ENCODE assay signal across 14 mouse cellular contexts in the genomic region with DNA sequence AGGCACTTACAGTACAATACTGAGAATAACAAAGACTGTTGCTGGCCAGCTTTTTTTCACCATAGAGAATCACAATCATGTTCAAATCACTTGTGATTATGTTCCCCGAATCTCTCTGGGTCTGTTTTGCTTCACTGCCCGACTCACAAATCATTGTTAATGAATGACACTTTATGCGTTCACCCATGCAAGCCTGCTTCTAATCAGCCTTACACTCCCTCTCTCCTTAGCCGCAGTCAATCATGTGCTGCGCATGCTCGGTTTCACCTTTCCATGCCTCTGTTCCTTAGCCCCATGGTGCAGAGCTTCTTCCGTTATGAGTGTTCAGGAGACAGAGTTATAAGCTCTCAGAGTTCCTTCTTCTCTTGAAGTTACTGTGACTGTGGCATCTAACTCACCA. TPM values are rescaled to one million over a fixed set of nuclear protein-coding genes. Genes with fewer than 3 reads are reported as not detected.
DNase-seq lines count a peak whose midpoint lies in the region; ATAC-seq lines count a peak whose summit lies in the region.
"Had no signal": no experiment of that assay in that cellular context is flagged by ENCODE, and none has a peak within 500 bp of the region (broad histone marks: within the 10 kb centered on the region; RNA-seq: fewer than 3 reads in every experiment).

No protein-coding gene starts in this region.

- H3K9me3 ChIP-seq in forebrain, embryonic 14.5 days (replicated peaks; ENCODE audit: control insufficient read depth, low read length) = no peaks in the 10 kb centered on the region
- no peaks in the 10 kb centered on the region for H3K9me3 ChIP-seq in forebrain, embryonic 16.5 days (ENCODE audit: control insufficient read depth, low read length)
- no peaks in the 10 kb centered on the region for H3K9me3 ChIP-seq in midbrain, embryonic 13.5 days
- H3K9me3 ChIP-seq in midbrain, embryonic 10.5 days (replicated peaks) = no peaks in the 10 kb centered on the region
- H3K9me3 ChIP-seq in neural tube, embryonic 13.5 days = no peaks in the 10 kb centered on the region
- no peaks in the 10 kb centered on the region for H3K9me3 ChIP-seq in heart, embryonic 12.5 days (replicated peaks)
- H3K9me3 ChIP-seq in liver, embryonic 12.5 days (replicated peaks) = no peaks in the 10 kb centered on the region

- peak; percentile 34; the same call in 1 of the 2 replicates for ATAC-seq in forebrain, embryonic 14.5 days
- no peak for ATAC-seq in forebrain, embryonic 16.5 days
- peak; percentile 55; the same call in 1 of the 2 replicates for ATAC-seq in midbrain, embryonic 13.5 days
- 0 out of 2 replicates have a peak, but pooled peaks have one; percentile 53 for ATAC-seq in neural tube, embryonic 13.5 days (ENCODE audit: low read depth)
- ATAC-seq in heart, embryonic 12.5 days (ENCODE audit: insufficient number of reproducible peaks, low FRiP score) = no peak
- ATAC-seq in liver, embryonic 12.5 days = no peak
- ATAC-seq: intestine, embryonic 16.5 days had no signal

- no peaks in the 10 kb centered on the region for H3K27me3 ChIP-seq in forebrain, embryonic 14.5 days (replicated peaks; ENCODE audit: control insufficient read depth, insufficient read depth, low read length)
- H3K27me3 ChIP-seq in forebrain, embryonic 16.5 days (replicated peaks; ENCODE audit: control insufficient read depth, insufficient read depth, low read length) = no peaks in the 10 kb centered on the region
- no peaks in the 10 kb centered on the region for H3K27me3 ChIP-seq in midbrain, embryonic 13.5 days
- H3K27me3 ChIP-seq in midbrain, embryonic 10.5 days (ENCODE audit: low read depth, poor library complexity, severe bottlenecking) = no peaks in the 10 kb centered on the region
- no peaks in the 10 kb centered on the region for H3K27me3 ChIP-seq in neural tube, embryonic 13.5 days
- no peaks in the 10 kb centered on the region for H3K27me3 ChIP-seq in heart, embryonic 12.5 days (replicated peaks)
- no peaks in the 10 kb centered on the region for H3K27me3 ChIP-seq in liver, embryonic 12.5 days (replicated peaks)

- no peaks in the 10 kb centered on the region for H3K4me1 ChIP-seq in forebrain, embryonic 14.5 days (ENCODE audit: control insufficient read depth, insufficient read depth, low read length)
- no peaks in the 10 kb centered on the region for H3K4me1 ChIP-seq in forebrain, embryonic 16.5 days (replicated peaks; ENCODE audit: control insufficient read depth, insufficient read depth, low read length)
- H3K4me1 ChIP-seq in midbrain, embryonic 13.5 days (replicated peaks) = no peaks in the 10 kb centered on the region
- H3K4me1 ChIP-seq in midbrain, embryonic 10.5 days = no peaks in the 10 kb centered on the region
- no peaks in the 10 kb centered on the region; the same call in 1 of the 2 replicates for H3K4me1 ChIP-seq in neural tube, embryonic 13.5 days (replicated peaks)
- no peaks in the 10 kb centered on the region for H3K4me1 ChIP-seq in heart, embryonic 12.5 days (replicated peaks)
- H3K4me1 ChIP-seq in liver, embryonic 12.5 days = no peaks in the 10 kb centered on the region

- peak; percentile 39 for DNase-seq in forebrain, embryonic 14.5 days (ENCODE audit: low spot score)
- DNase-seq in midbrain, embryonic 10.5 days (ENCODE audit: low spot score) = no peak
- DNase-seq in forelimb bud, embryonic 11.5 days (ENCODE audit: low read depth, low spot score) = peak; percentile 82
- DNase-seq: adrenal gland, adult 8-10 months; cerebellum, postnatal 10 days; liver; lung, embryonic 14.5 days had no signal

- H3K9ac ChIP-seq in forebrain, embryonic 14.5 days (ENCODE audit: low read length) = no peak overlapping the region
- H3K9ac ChIP-seq in forebrain, embryonic 16.5 days (replicated peaks; ENCODE audit: low read depth, low read length) = no peak overlapping the region
- no peak overlapping the region for H3K9ac ChIP-seq in midbrain, embryonic 13.5 days (replicated peaks)
- no peak overlapping the region for H3K9ac ChIP-seq in neural tube, embryonic 13.5 days
- no peak overlapping the region for H3K9ac ChIP-seq in heart, embryonic 12.5 days
- H3K9ac ChIP-seq in liver, embryonic 12.5 days = no peak overlapping the region
- H3K9ac ChIP-seq: lung, embryonic 14.5 days had no signal

- H3K4me3 ChIP-seq in forebrain, embryonic 14.5 days (ENCODE audit: low read depth, low read length) = no peak overlapping the region
- H3K4me3 ChIP-seq in forebrain, embryonic 16.5 days (replicated peaks; ENCODE audit: low read length) = no peak overlapping the region
- no peak overlapping the region for H3K4me3 ChIP-seq in midbrain, embryonic 13.5 days (replicated peaks)
- no peak overlapping the region for H3K4me3 ChIP-seq in midbrain, embryonic 10.5 days
- no peak overlapping the region for H3K4me3 ChIP-seq in neural tube, embryonic 13.5 days
- H3K4me3 ChIP-seq in heart, embryonic 12.5 days = no peak overlapping the region
- no peak overlapping the region for H3K4me3 ChIP-seq in liver, embryonic 12.5 days

- 25% methylated on average over 7 of the region's 7 CpGs for WGBS in forebrain, embryonic 14.5 days
- WGBS in forebrain, embryonic 16.5 days = 28% methylated on average over 7 of the region's 7 CpGs
- WGBS in midbrain, embryonic 13.5 days = 48% methylated on average over 7 of the region's 7 CpGs
- WGBS in midbrain, embryonic 10.5 days = 63% methylated on average over 7 of the region's 7 CpGs
- WGBS in neural tube, embryonic 13.5 days = 56% methylated on average over 7 of the region's 7 CpGs
- WGBS in heart, embryonic 12.5 days = 63% methylated on average over 7 of the region's 7 CpGs
- 67% methylated on average over 7 of the region's 7 CpGs for WGBS in liver, embryonic 12.5 days (ENCODE audit: insufficient replicate concordance)

- H3K27ac ChIP-seq in forebrain, embryonic 14.5 days (ENCODE audit: low read depth, low read length) = no peak overlapping the region
- no peak overlapping the region for H3K27ac ChIP-seq in forebrain, embryonic 16.5 days (ENCODE audit: low read length)
- H3K27ac ChIP-seq in midbrain, embryonic 13.5 days = no peak overlapping the region
- H3K27ac ChIP-seq in midbrain, embryonic 10.5 days (replicated peaks) = no peak overlapping the region
- no peak overlapping the region for H3K27ac ChIP-seq in neural tube, embryonic 13.5 days (replicated peaks)
- no peak overlapping the region for H3K27ac ChIP-seq in heart, embryonic 12.5 days (ENCODE audit: poor library complexity, severe bottlenecking)
- H3K27ac ChIP-seq in liver, embryonic 12.5 days = no peak overlapping the region

- H3K36me3 ChIP-seq in forebrain, embryonic 14.5 days (ENCODE audit: control insufficient read depth, insufficient read depth, low read length) = no peaks in the 10 kb centered on the region
- no peaks in the 10 kb centered on the region for H3K36me3 ChIP-seq in forebrain, embryonic 16.5 days (ENCODE audit: control insufficient read depth, insufficient read depth)
- no peaks in the 10 kb centered on the region for H3K36me3 ChIP-seq in midbrain, embryonic 13.5 days
- H3K36me3 ChIP-seq in midbrain, embryonic 10.5 days = no peaks in the 10 kb centered on the region
- no peaks in the 10 kb centered on the region for H3K36me3 ChIP-seq in neural tube, embryonic 13.5 days
- no peaks in the 10 kb centered on the region for H3K36me3 ChIP-seq in heart, embryonic 12.5 days
- H3K36me3 ChIP-seq in liver, embryonic 12.5 days = no peaks in the 10 kb centered on the region

- no peak overlapping the region for H3K4me2 ChIP-seq in forebrain, embryonic 14.5 days (ENCODE audit: low read length)
- no peak overlapping the region for H3K4me2 ChIP-seq in forebrain, embryonic 16.5 days (ENCODE audit: low read length)
- H3K4me2 ChIP-seq in midbrain, embryonic 13.5 days (replicated peaks) = no peak overlapping the region
- no peak overlapping the region for H3K4me2 ChIP-seq in neural tube, embryonic 13.5 days
- no peak overlapping the region for H3K4me2 ChIP-seq in heart, embryonic 12.5 days
- H3K4me2 ChIP-seq in liver, embryonic 12.5 days = no peak overlapping the region
- H3K4me2 ChIP-seq: lung, embryonic 14.5 days had no signal

RNA-seq across cellular contexts. Expression of gene Pik3c2g, which starts 17.8 kb away (rescaled TPM):
- 0.10 TPM in 1 of 2 replicates, not detected in the other for polyA plus RNA-seq in forebrain, embryonic 14.5 days (2014; fragmentation: Nextera tagmentation; extraction: Ambion mirVana)
- 0.10 and 0.65 TPM in 2 replicates for polyA plus RNA-seq in forebrain, embryonic 16.5 days (2015; fragmentation: Nextera tagmentation; extraction: Ambion mirVana)
- 0.17 and 0.24 TPM in 2 replicates for polyA plus RNA-seq in midbrain, embryonic 13.5 days (2015; fragmentation: Nextera tagmentation; extraction: Ambion mirVana)
- 0.24 TPM in 1 of 2 replicates, not detected in the other for polyA plus RNA-seq in midbrain, embryonic 10.5 days (2016; fragmentation: Nextera tagmentation; extraction: Ambion mirVana)
- polyA plus RNA-seq in neural tube, embryonic 13.5 days (2015; fragmentation: Nextera tagmentation; extraction: Ambion mirVana) = 0.18 and 0.21 TPM in 2 replicates
- polyA plus RNA-seq in heart, embryonic 12.5 days (2016; fragmentation: Nextera tagmentation; extraction: Ambion mirVana) = 0.63 and 0.87 TPM in 2 replicates
- 1.2 and 1.8 TPM in 2 replicates for polyA plus RNA-seq in liver, embryonic 12.5 days (2016; fragmentation: Nextera tagmentation; extraction: Ambion mirVana)
- polyA plus RNA-seq: C2C12 had no signal

Comparison
In these comparisons a context has a peak if more than half of its experiments do, and no peak if none do; other contexts are left out.
1. ATAC-seq: peak in forebrain, embryonic 14.5 days (single experiment), midbrain, embryonic 13.5 days (single experiment) and neural tube, embryonic 13.5 days (single experiment); none in forebrain, embryonic 16.5 days (single experiment), heart, embryonic 12.5 days (single experiment) and liver, embryonic 12.5 days (single experiment).